Mouse (Mus musculus): Measurements from ENCODE around the gene Bcan. TPM values are rescaled to one million over a fixed set of nuclear protein-coding genes. Genes with fewer than 3 reads are reported as not detected.
A peak's percentile ranks its signal among the peaks of the same experiment; 100 is the strongest.

Gene Bcan
- polyA plus RNA-seq, 1 experiment from 2014 or later: 0.23 TPM

GRCm38 (mm10) chr3:87960586-87961191 lies 39.3 kb downstream of the Bcan start:
- H3K9me3 ChIP-seq: no peaks in the 10 kb centered on the region
- H3K27me3 ChIP-seq (replicated peaks): no peaks in the 10 kb centered on the region
- peak overlapping the region; percentile 48 for H3K4me3 ChIP-seq (replicated peaks)
- peaks cover 10% of the 10 kb centered on the region; the same call in 1 of the 2 replicates for H3K4me1 ChIP-seq
- peak overlapping the region; percentile 96 for H3K27ac ChIP-seq
- no peaks in the 10 kb centered on the region for H3K36me3 ChIP-seq
- WGBS: under 1% methylated on average over 27 of the region's 27 CpGs
- peak; percentile 97 for ATAC-seq (ENCODE audit: insufficient read depth, low FRiP score, low read depth)
- peak overlapping the region; percentile 39; the same call in 1 of the 2 replicates for H3K9ac ChIP-seq
- H3K4me2 ChIP-seq: peak overlapping the region; percentile 87

- H3K9me3 ChIP-seq: no peaks in the 10 kb centered on the region
- H3K36me3 ChIP-seq: no peaks in the 10 kb centered on the region
- 6% methylated on average over 10 of the region's 10 CpGs for WGBS
- ATAC-seq (ENCODE audit: insufficient read depth, low FRiP score, low read depth): no peak
- no peaks in the 10 kb centered on the region for H3K27me3 ChIP-seq (replicated peaks)
- H3K4me2 ChIP-seq: peak overlapping the region; percentile 87
- peaks cover 10% of the 10 kb centered on the region; the same call in 1 of the 2 replicates for H3K4me1 ChIP-seq
- peak overlapping the region; percentile 48 for H3K4me3 ChIP-seq (replicated peaks)
- H3K9ac ChIP-seq: 0 out of 2 replicates have a peak overlapping the region, but pooled peaks have one; percentile 39
- H3K27ac ChIP-seq: peak overlapping the region; percentile 96
Observed at GRCm38 (mm10) chr3:87960191-87960585, 39.8 kb downstream of the Bcan start.

GRCm38 (mm10) chr3:87959371-87959770 lies 40.7 kb downstream of the Bcan start:
- no peak for ATAC-seq (ENCODE audit: insufficient read depth, low FRiP score, low read depth)
- H3K27me3 ChIP-seq (replicated peaks): no peaks in the 10 kb centered on the region
- no peak overlapping the region for H3K9ac ChIP-seq
- WGBS: 56% methylated on average over 7 of the region's 7 CpGs
- no peak overlapping the region for H3K4me2 ChIP-seq
- no peaks in the 10 kb centered on the region for H3K36me3 ChIP-seq
- no peak overlapping the region for H3K4me3 ChIP-seq (replicated peaks)
- no peak overlapping the region for H3K27ac ChIP-seq
- peaks cover 10% of the 10 kb centered on the region; the same call in 1 of the 2 replicates for H3K4me1 ChIP-seq
- H3K9me3 ChIP-seq: no peaks in the 10 kb centered on the region

- Histone ChIP-seq H3K36me3 (no peaks in the 10 kb centered on the region), H3K27me3 (replicated peaks) (no peaks in the 10 kb centered on the region), H3K9me3 (no peaks in the 10 kb centered on the region), H3K4me3 (replicated peaks) (no peak overlapping the region), H3K9ac (no peak overlapping the region), H3K4me2 (no peak overlapping the region), H3K27ac (no peak overlapping the region), H3K4me1 (peaks cover 10% of the 10 kb centered on the region; the same call in 1 of the 2 replicates)
- no peak for ATAC-seq (ENCODE audit: insufficient read depth, low FRiP score, low read depth)
- WGBS: 24% methylated on average over 1 of the region's 1 CpGs
Observed at GRCm38 (mm10) chr3:87958967-87959366, 41.1 kb downstream of the Bcan start.

GRCm38 (mm10) chr3:87958476-87958875 lies 41.6 kb downstream of the Bcan start:
- no peaks in the 10 kb centered on the region for H3K27me3 ChIP-seq (replicated peaks)
- no peak overlapping the region for H3K4me3 ChIP-seq (replicated peaks)
- H3K9ac ChIP-seq: no peak overlapping the region
- H3K36me3 ChIP-seq: no peaks in the 10 kb centered on the region
- no peak for ATAC-seq (ENCODE audit: insufficient read depth, low FRiP score, low read depth)
- WGBS: 21% methylated on average over 4 of the region's 4 CpGs
- no peak overlapping the region for H3K4me2 ChIP-seq
- peaks cover 10% of the 10 kb centered on the region; the same call in 1 of the 2 replicates for H3K4me1 ChIP-seq
- no peaks in the 10 kb centered on the region for H3K9me3 ChIP-seq
- H3K27ac ChIP-seq: no peak overlapping the region

GRCm38 (mm10) chr3:87958056-87958455 lies 42.0 kb downstream of the Bcan start:
- H3K27me3 ChIP-seq (replicated peaks): no peaks in the 10 kb centered on the region
- no peaks in the 10 kb centered on the region for H3K9me3 ChIP-seq
- no peak overlapping the region for H3K9ac ChIP-seq
- H3K27ac ChIP-seq: no peak overlapping the region
- no peak for ATAC-seq (ENCODE audit: insufficient read depth, low FRiP score, low read depth)
- H3K36me3 ChIP-seq: no peaks in the 10 kb centered on the region
- no peak overlapping the region for H3K4me2 ChIP-seq
- no peak overlapping the region for H3K4me3 ChIP-seq (replicated peaks)
- 22% methylated on average over 1 of the region's 1 CpGs for WGBS
- H3K4me1 ChIP-seq: peaks cover 10% of the 10 kb centered on the region; the same call in 1 of the 2 replicates

GRCm38 (mm10) chr3:87952440-87952839 lies 47.6 kb downstream of the Bcan start:
- Histone ChIP-seq H3K4me2 (peak overlapping the region; percentile 49), H3K36me3 (no peaks in the 10 kb centered on the region), H3K9ac (no peak overlapping the region), H3K27ac (0 out of 2 replicates have a peak overlapping the region, but pooled peaks have one; percentile 44), H3K4me1 (peaks cover 36% of the 10 kb centered on the region), H3K9me3 (no peaks in the 10 kb centered on the region), H3K4me3 (replicated peaks) (peak overlapping the region; percentile 26), H3K27me3 (replicated peaks) (peaks cover 17% of the 10 kb centered on the region)
- WGBS: 5% methylated on average over 5 of the region's 5 CpGs
- ATAC-seq (ENCODE audit: insufficient read depth, low FRiP score, low read depth): peak; percentile 78

- WGBS: 24% methylated on average over 12 of the region's 12 CpGs
- Histone ChIP-seq H3K9me3 (no peaks in the 10 kb centered on the region), H3K4me1 (peaks cover 41% of the 10 kb centered on the region), H3K27ac (0 out of 2 replicates have a peak overlapping the region, but pooled peaks have one; percentile 44), H3K9ac (no peak overlapping the region), H3K4me3 (replicated peaks) (peak overlapping the region; percentile 26), H3K4me2 (peak overlapping the region; percentile 49), H3K36me3 (no peaks in the 10 kb centered on the region), H3K27me3 (replicated peaks) (peaks cover 20% of the 10 kb centered on the region)
- no peak for ATAC-seq (ENCODE audit: insufficient read depth, low FRiP score, low read depth)
Observed at GRCm38 (mm10) chr3:87951946-87952345, 48.1 kb downstream of the Bcan start.

- Histone ChIP-seq H3K4me3 (replicated peaks) (0 out of 2 replicates have a peak overlapping the region, but pooled peaks have one; percentile 1), H3K4me1 (peaks cover 49% of the 10 kb centered on the region), H3K9me3 (no peaks in the 10 kb centered on the region), H3K36me3 (no peaks in the 10 kb centered on the region), H3K4me2 (peak overlapping the region; percentile 21), H3K27me3 (replicated peaks) (peaks cover 23% of the 10 kb centered on the region), H3K27ac (no peak overlapping the region), H3K9ac (no peak overlapping the region)
- no peak for ATAC-seq (ENCODE audit: insufficient read depth, low FRiP score, low read depth)
- 22% methylated on average over 13 of the region's 13 CpGs for WGBS
Observed at GRCm38 (mm10) chr3:87949955-87950515, 50.0 kb downstream of the Bcan start.

- ATAC-seq (ENCODE audit: insufficient read depth, low FRiP score, low read depth): no peak
- Histone ChIP-seq H3K36me3 (no peaks in the 10 kb centered on the region), H3K9ac (no peak overlapping the region), H3K4me1 (peaks cover 50% of the 10 kb centered on the region), H3K4me3 (replicated peaks) (peak overlapping the region; percentile 29), H3K27ac (no peak overlapping the region), H3K4me2 (peak overlapping the region; percentile 63), H3K9me3 (no peaks in the 10 kb centered on the region), H3K27me3 (replicated peaks) (peaks cover 23% of the 10 kb centered on the region)
- 21% methylated on average over 16 of the region's 16 CpGs for WGBS
Observed at GRCm38 (mm10) chr3:87949266-87949954, 50.6 kb downstream of the Bcan start.

- H3K36me3 ChIP-seq: no peaks in the 10 kb centered on the region
- H3K27ac ChIP-seq: no peak within 1 kb of the TSS
Observed at GRCm38 (mm10) chr3:87948378-87949265, 51.4 kb downstream of the Bcan start, which contains the start of gene Crabp2. TSS of gene Crabp2 (plus strand) at chr3:87948666.

More at GRCm38 (mm10) chr3:87948378-87949265, 51.4 kb downstream of the Bcan start, which contains the start of gene Crabp2:
- H3K4me3 ChIP-seq (replicated peaks): peak within 1 kb of the TSS; percentile 29
- H3K27me3 ChIP-seq (replicated peaks): peaks cover 23% of the 10 kb centered on the region
- peaks cover 50% of the 10 kb centered on the region for H3K4me1 ChIP-seq
- no peak for ATAC-seq (ENCODE audit: insufficient read depth, low FRiP score, low read depth)
- 6% methylated on average over 35 of the region's 35 CpGs for WGBS
- no peaks in the 10 kb centered on the region for H3K9me3 ChIP-seq
- H3K9ac ChIP-seq: no peak within 1 kb of the TSS
- peak within 1 kb of the TSS; percentile 63 for H3K4me2 ChIP-seq
